Comparison of ENCODE assay signal across 24 mouse cellular contexts in the genomic region with DNA sequence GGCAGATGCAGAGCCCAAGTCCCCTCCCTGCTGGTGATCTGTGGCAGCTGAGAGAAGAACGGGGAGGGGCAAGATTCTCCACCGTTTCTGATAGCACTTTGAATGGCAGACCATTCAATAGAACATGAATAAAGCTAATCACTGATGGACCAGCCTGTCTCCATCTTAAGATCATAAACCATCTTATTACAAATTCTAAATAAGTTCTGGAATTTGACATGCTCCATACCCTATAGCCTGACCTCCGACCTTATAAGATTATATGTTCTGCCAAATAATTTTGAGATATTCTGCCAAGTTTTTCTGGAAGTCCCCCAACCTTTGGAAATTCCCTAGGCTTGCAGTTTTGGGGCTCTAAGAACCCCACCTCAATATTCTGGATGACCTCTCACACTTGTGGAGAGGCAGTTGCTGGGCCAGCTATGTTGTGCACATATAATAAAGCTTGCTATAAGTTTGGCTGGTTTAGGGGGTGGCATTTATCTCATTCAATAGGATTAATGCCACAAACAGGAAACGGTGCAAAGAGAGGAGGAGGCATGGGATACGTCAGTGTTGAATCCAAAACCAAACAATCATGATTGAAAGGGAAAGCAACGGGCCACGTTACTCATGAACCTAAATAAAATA. TPM values are rescaled to one million over a fixed set of nuclear protein-coding genes. Genes with fewer than 3 reads are reported as not detected.
DNase-seq lines count a peak whose midpoint lies in the region; ATAC-seq and TF ChIP-seq lines count a peak whose summit lies in the region.
"Had no signal": no experiment of that assay in that cellular context is flagged by ENCODE, and none has a peak within 500 bp of the region (broad histone marks: within the 10 kb centered on the region; RNA-seq: fewer than 3 reads in every experiment).

No protein-coding gene starts in this region.

- no peak for TF ChIP-seq CTCF in kidney, postnatal 0 days (IDR thresholded peaks at IDR 0.05; ENCODE audit: low read depth)
- TF ChIP-seq CTCF in lung, postnatal 0 days (IDR thresholded peaks at IDR 0.05), result no peak

- DNase-seq in kidney, postnatal 0 days (ENCODE audit: low spot score), result peak; percentile 37
- DNase-seq in kidney, postnatal 36 days, result no peak
- peak; percentile 32 for DNase-seq in lung, postnatal 0 days (ENCODE audit: low spot score)
- no peak for DNase-seq in lung, postnatal 25 days (ENCODE audit: low spot score)
- DNase-seq in frontal cortex, postnatal 25 days (ENCODE audit: low spot score in 2 of 2), result no peak
- DNase-seq in midbrain, embryonic 14.5 days, result no peak
- DNase-seq: adrenal gland, adult 8-10 months; adrenal gland, postnatal 36 days; cerebellum, adult 11 months; cerebellum, adult 8-10 months; cerebellum, postnatal 14 days; embryo, embryonic 11 days; gastrocnemius, postnatal 14 days; heart, postnatal 10 days; heart, postnatal 4 days had no signal

- no peak overlapping the region for H3K27ac ChIP-seq in kidney, postnatal 0 days
- no peak overlapping the region for H3K27ac ChIP-seq in lung, postnatal 0 days (ENCODE audit: low read length)
- no peak overlapping the region for H3K27ac ChIP-seq in intestine, embryonic 15.5 days
- no peak overlapping the region for H3K27ac ChIP-seq in stomach, embryonic 16.5 days (ENCODE audit: low read length)
- no peak overlapping the region for H3K27ac ChIP-seq in midbrain, embryonic 14.5 days (replicated peaks; ENCODE audit: low read depth, low read length)
- H3K27ac ChIP-seq: embryonic facial prominence, embryonic 15.5 days; forebrain, embryonic 10.5 days; heart, embryonic 10.5 days; hindbrain, embryonic 12.5 days had no signal

- no peak for TF ChIP-seq EP300 in lung, postnatal 0 days (IDR thresholded peaks at IDR 0.05)

- no peak overlapping the region for H3K9ac ChIP-seq in kidney, postnatal 0 days (ENCODE audit: low read depth, low read length)
- H3K9ac ChIP-seq in lung, postnatal 0 days (replicated peaks; ENCODE audit: low read depth), result no peak overlapping the region
- no peak overlapping the region for H3K9ac ChIP-seq in intestine, embryonic 15.5 days
- no peak overlapping the region for H3K9ac ChIP-seq in stomach, embryonic 16.5 days (ENCODE audit: low read length)
- no peak overlapping the region for H3K9ac ChIP-seq in midbrain, embryonic 14.5 days (replicated peaks; ENCODE audit: low read length)
- H3K9ac ChIP-seq: embryonic facial prominence, embryonic 15.5 days; hindbrain, embryonic 12.5 days had no signal

- H3K27me3 ChIP-seq in kidney, postnatal 0 days (ENCODE audit: insufficient read depth, low read length), result no peaks in the 10 kb centered on the region
- no peaks in the 10 kb centered on the region for H3K27me3 ChIP-seq in lung, postnatal 0 days (replicated peaks; ENCODE audit: insufficient read depth, low read length)
- no peaks in the 10 kb centered on the region for H3K27me3 ChIP-seq in intestine, embryonic 15.5 days (replicated peaks)
- no peaks in the 10 kb centered on the region for H3K27me3 ChIP-seq in stomach, embryonic 16.5 days (ENCODE audit: control insufficient read depth, insufficient read depth, low read length)
- no peaks in the 10 kb centered on the region for H3K27me3 ChIP-seq in midbrain, embryonic 14.5 days (ENCODE audit: control insufficient read depth, insufficient read depth, low read length)
- H3K27me3 ChIP-seq: embryonic facial prominence, embryonic 15.5 days; hindbrain, embryonic 12.5 days had no signal

- no peaks in the 10 kb centered on the region for H3K9me3 ChIP-seq in kidney, postnatal 0 days (replicated peaks; ENCODE audit: low read length)
- H3K9me3 ChIP-seq in lung, postnatal 0 days (ENCODE audit: low read length), result no peaks in the 10 kb centered on the region
- no peaks in the 10 kb centered on the region for H3K9me3 ChIP-seq in intestine, embryonic 15.5 days
- no peaks in the 10 kb centered on the region for H3K9me3 ChIP-seq in stomach, embryonic 16.5 days (replicated peaks; ENCODE audit: control insufficient read depth, low read length)
- no peaks in the 10 kb centered on the region for H3K9me3 ChIP-seq in midbrain, embryonic 14.5 days (ENCODE audit: control insufficient read depth, low read length)
- H3K9me3 ChIP-seq: embryonic facial prominence, embryonic 15.5 days; forebrain, embryonic 10.5 days; heart, embryonic 10.5 days; hindbrain, embryonic 12.5 days had no signal

- H3K4me1 ChIP-seq in kidney, postnatal 0 days (replicated peaks; ENCODE audit: insufficient read depth, low read length), result no peaks in the 10 kb centered on the region
- H3K4me1 ChIP-seq in lung, postnatal 0 days (ENCODE audit: insufficient read depth, low read depth, low read length), result no peaks in the 10 kb centered on the region
- H3K4me1 ChIP-seq in intestine, embryonic 15.5 days (replicated peaks), result 0 out of 2 replicates have a peak, but pooled peaks cover 3% of the 10 kb centered on the region
- H3K4me1 ChIP-seq in stomach, embryonic 16.5 days (ENCODE audit: control insufficient read depth, insufficient read depth, low read length), result peaks cover 5% of the 10 kb centered on the region; the same call in 1 of the 2 replicates
- H3K4me1 ChIP-seq in midbrain, embryonic 14.5 days (ENCODE audit: control insufficient read depth, insufficient read depth, low read length), result no peaks in the 10 kb centered on the region
- H3K4me1 ChIP-seq: embryonic facial prominence, embryonic 15.5 days; heart, embryonic 10.5 days; hindbrain, embryonic 12.5 days had no signal

- no peak overlapping the region for H3K4me3 ChIP-seq in kidney, postnatal 0 days (replicated peaks; ENCODE audit: low read depth, low read length)
- no peak overlapping the region for H3K4me3 ChIP-seq in lung, postnatal 0 days (ENCODE audit: low read depth, low read length)
- H3K4me3 ChIP-seq in intestine, embryonic 15.5 days (replicated peaks), result no peak overlapping the region
- no peak overlapping the region for H3K4me3 ChIP-seq in stomach, embryonic 16.5 days (replicated peaks; ENCODE audit: low read length)
- no peak overlapping the region for H3K4me3 ChIP-seq in midbrain, embryonic 14.5 days (replicated peaks; ENCODE audit: low read depth, low read length)
- H3K4me3 ChIP-seq: embryonic facial prominence, embryonic 15.5 days; erythroblast, embryonic 14.5 days; forebrain, embryonic 10.5 days; heart, embryonic 10.5 days; hindbrain, embryonic 12.5 days had no signal

- no peak for ATAC-seq in kidney, postnatal 0 days (replicated peaks; ENCODE audit: low FRiP score, low read depth)
- ATAC-seq in lung, postnatal 0 days, result peak; percentile 47
- peak; percentile 23; the same call in 1 of the 2 replicates for ATAC-seq in intestine, embryonic 15.5 days
- peak; percentile 83 for ATAC-seq in stomach, embryonic 16.5 days (ENCODE audit: insufficient read depth, low FRiP score)
- no peak for ATAC-seq in midbrain, embryonic 14.5 days (ENCODE audit: low FRiP score, low TSS enrichment)
- ATAC-seq: forebrain, embryonic 14.5 days; hindbrain, embryonic 16.5 days had no signal

- WGBS in kidney, postnatal 0 days, result 51% methylated on average over 7 of the region's 7 CpGs
- 33% methylated on average over 7 of the region's 7 CpGs for WGBS in lung, postnatal 0 days
- whole genome bisulfite sequencing in intestine, embryonic 15.5 days, result 44% methylated on average over 7 of the region's 7 CpGs
- 32% methylated on average over 7 of the region's 7 CpGs for WGBS in stomach, embryonic 16.5 days
- WGBS in midbrain, embryonic 14.5 days, result 52% methylated on average over 7 of the region's 7 CpGs

- H3K4me2 ChIP-seq in kidney, postnatal 0 days (ENCODE audit: low read length), result no peak overlapping the region
- H3K4me2 ChIP-seq in lung, postnatal 0 days (replicated peaks; ENCODE audit: low read depth, low read length), result no peak overlapping the region
- H3K4me2 ChIP-seq in intestine, embryonic 15.5 days (replicated peaks), result no peak overlapping the region; the same call in 1 of the 2 replicates
- H3K4me2 ChIP-seq in stomach, embryonic 16.5 days (ENCODE audit: low read depth, low read length), result 0 out of 2 replicates have a peak overlapping the region, but pooled peaks have one; percentile 1
- H3K4me2 ChIP-seq in midbrain, embryonic 14.5 days (ENCODE audit: low read length), result no peak overlapping the region
- H3K4me2 ChIP-seq: embryonic facial prominence, embryonic 15.5 days; hindbrain, embryonic 12.5 days had no signal

- no peaks in the 10 kb centered on the region for H3K36me3 ChIP-seq in kidney, postnatal 0 days (ENCODE audit: insufficient read depth, low read length)
- H3K36me3 ChIP-seq in lung, postnatal 0 days (ENCODE audit: insufficient read depth, low read length), result no peaks in the 10 kb centered on the region
- no peaks in the 10 kb centered on the region for H3K36me3 ChIP-seq in intestine, embryonic 15.5 days
- H3K36me3 ChIP-seq in stomach, embryonic 16.5 days (ENCODE audit: control insufficient read depth, insufficient read depth, low read length), result no peaks in the 10 kb centered on the region
- H3K36me3 ChIP-seq in midbrain, embryonic 14.5 days (ENCODE audit: control insufficient read depth, insufficient read depth, low read length), result no peaks in the 10 kb centered on the region
- H3K36me3 ChIP-seq: embryonic facial prominence, embryonic 15.5 days; forebrain, embryonic 10.5 days; heart, embryonic 10.5 days; hindbrain, embryonic 12.5 days had no signal

RNA-seq across cellular contexts. Expression of a gene that starts 45.3 kb away (rescaled TPM):
- 50.0 and 50.3 TPM in 2 replicates for polyA plus RNA-seq in kidney, postnatal 0 days (2015; fragmentation: Nextera tagmentation; extraction: Ambion mirVana)
- 26.4 and 34.4 TPM in 2 replicates for polyA plus RNA-seq in lung, postnatal 0 days (2015; fragmentation: Nextera tagmentation; extraction: Ambion mirVana)
- polyA plus RNA-seq in intestine, embryonic 15.5 days (2015; fragmentation: Nextera tagmentation; extraction: Ambion mirVana), result 46.0 and 50.8 TPM in 2 replicates
- 28.4 TPM in 2 replicates for polyA plus RNA-seq in stomach, embryonic 16.5 days (2015; fragmentation: Nextera tagmentation; extraction: Ambion mirVana)
- 28.2 and 32.7 TPM in 2 replicates for polyA plus RNA-seq in midbrain, embryonic 14.5 days (2014; fragmentation: Nextera tagmentation; extraction: Ambion mirVana)

RNA-seq across cellular contexts. Expression of a gene that starts 51.8 kb away (rescaled TPM):
- 18.2 and 20.9 TPM in 2 replicates for polyA plus RNA-seq in kidney, postnatal 0 days (2015; fragmentation: Nextera tagmentation; extraction: Ambion mirVana)
- polyA plus RNA-seq in lung, postnatal 0 days (2015; fragmentation: Nextera tagmentation; extraction: Ambion mirVana), result 12.6 and 14.0 TPM in 2 replicates
- polyA plus RNA-seq in intestine, embryonic 15.5 days (2015; fragmentation: Nextera tagmentation; extraction: Ambion mirVana), result 19.5 and 21.4 TPM in 2 replicates
- 4.1 and 5.6 TPM in 2 replicates for polyA plus RNA-seq in stomach, embryonic 16.5 days (2015; fragmentation: Nextera tagmentation; extraction: Ambion mirVana)
- polyA plus RNA-seq in midbrain, embryonic 14.5 days (2014; fragmentation: Nextera tagmentation; extraction: Ambion mirVana), result 29.3 and 32.4 TPM in 2 replicates

Comparison
In these comparisons a context has a peak if more than half of its experiments do, and no peak if none do; other contexts are left out.
1. DNase-seq: peak in kidney, postnatal 0 days (single experiment) and lung, postnatal 0 days (single experiment); none in kidney, postnatal 36 days (0 of 2), lung, postnatal 25 days (single experiment), frontal cortex, postnatal 25 days (0 of 2) and midbrain, embryonic 14.5 days (single experiment).
2. ATAC-seq: peak in lung, postnatal 0 days (single experiment), intestine, embryonic 15.5 days (single experiment) and stomach, embryonic 16.5 days (single experiment); none in kidney, postnatal 0 days (single experiment) and midbrain, embryonic 14.5 days (single experiment).